Mouse (Mus musculus): ENCODE measurements around the gene Cfap161.

GRCm38 (mm10) chr7:83815646-83816045 lies 21.0 kb upstream of the Cfap161 start:
- no peak for TF ChIP-seq CTCF (IDR thresholded peaks at IDR 0.05; ENCODE audit: low read depth)
- no peak for TF ChIP-seq EP300 (IDR thresholded peaks at IDR 0.05; ENCODE audit: low read depth)

All from liver, embryonic 14.5 days (tissue).